Mouse (Mus musculus): ENCODE measurements around the gene Dlg5. TPM values are rescaled to one million over a fixed set of nuclear protein-coding genes. Genes with fewer than 3 reads are reported as not detected.

Gene Dlg5
- total and polyA plus RNA-seq, 2 experiments from 2014 or later, result 2.6 to 12.3 TPM

DNA sequence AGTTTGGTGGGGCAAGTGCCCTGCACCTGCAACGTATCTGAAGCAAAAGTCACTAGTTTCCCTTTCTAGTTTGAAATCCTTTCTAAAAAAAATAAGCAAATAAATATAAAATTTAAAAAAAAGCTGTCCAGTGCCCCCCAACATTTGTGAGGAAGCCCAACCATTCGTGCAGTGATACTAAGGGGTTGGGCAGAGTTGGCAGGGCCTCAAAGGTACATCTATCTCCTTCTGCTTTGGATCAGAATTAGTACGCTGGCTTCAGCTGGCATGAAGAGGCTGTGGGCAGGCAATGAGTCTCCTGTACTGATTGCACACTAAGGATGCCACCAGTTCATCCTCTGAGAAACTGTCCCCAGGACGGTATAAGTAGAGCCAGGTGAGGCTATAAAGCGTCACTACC, 159.2 kb downstream of the Dlg5 start:
- TF ChIP-seq EP300 (IDR thresholded peaks at IDR 0.05; ENCODE audit: low read depth) (no peak), CTCF (IDR thresholded peaks at IDR 0.05; ENCODE audit: low read depth) (no peak)
- H3K9me3 ChIP-seq (replicated peaks; ENCODE audit: control insufficient read depth, low read length), result no peaks in the 10 kb centered on the region
- WGBS, result 46% methylated on average over 5 of the region's 5 CpGs

More for the DNA sequence above, 159.2 kb downstream of the Dlg5 start:
- no peak overlapping the region for H3K27ac ChIP-seq (ENCODE audit: low read depth)
- H3K27me3 ChIP-seq (ENCODE audit: control insufficient read depth, insufficient read depth, low read length), result no peaks in the 10 kb centered on the region
- DNase-seq (ENCODE audit: low spot score) (peak; percentile 15), ATAC-seq (ENCODE audit: insufficient read depth, low read depth) (no peak)
- H3K4me2 ChIP-seq (ENCODE audit: low read depth, low read length), result no peak overlapping the region
- no peak overlapping the region for H3K4me3 ChIP-seq (ENCODE audit: low read depth, low read length)
- H3K4me1 ChIP-seq (ENCODE audit: control insufficient read depth, insufficient read depth), result no peaks in the 10 kb centered on the region
- no peak overlapping the region for H3K9ac ChIP-seq (replicated peaks; ENCODE audit: low read depth, low read length)
- H3K36me3 ChIP-seq (replicated peaks; ENCODE audit: control insufficient read depth, insufficient read depth, low read length), result no peaks in the 10 kb centered on the region

Small RNA genes lying within 50 kb of the gene (microRNA-seq; reads per million reads assigned to microRNA genes)
- gene Mir7210, result not detected

Other genes with a start within 250 kb of the Dlg5 start
- 1.3 and 3.3 TPM in 2 replicates for gene Kcnma1, start 231.4 kb downstream of the Dlg5 start, total RNA-seq (2014; rRNA removed; ENCODE audit: low replicate concordance)
- gene Kcnma1, start 231.4 kb downstream of the Dlg5 start, polyA plus RNA-seq (2015; fragmentation: Nextera tagmentation; extraction: Ambion mirVana), result 0.07 and 0.10 TPM in 2 replicates
- gene E330034G19Rik, start 47.3 kb upstream of the Dlg5 start, total RNA-seq (2014; rRNA removed; ENCODE audit: low replicate concordance), result not detected in 2 replicates
- not detected in 2 replicates for gene E330034G19Rik, start 47.3 kb upstream of the Dlg5 start, polyA plus RNA-seq (2015; fragmentation: Nextera tagmentation; extraction: Ambion mirVana)
- gene Polr3a, start 241.1 kb upstream of the Dlg5 start, total RNA-seq (2014; rRNA removed; ENCODE audit: low replicate concordance), result 6.5 and 23.1 TPM in 2 replicates
- 5.3 and 7.1 TPM in 2 replicates for gene Polr3a, start 241.1 kb upstream of the Dlg5 start, polyA plus RNA-seq (2015; fragmentation: Nextera tagmentation; extraction: Ambion mirVana)
- gene Rps24, start 241.2 kb upstream of the Dlg5 start, total RNA-seq (2014; rRNA removed; ENCODE audit: low replicate concordance), result 1,343 and 1,619 TPM in 2 replicates
- 690 and 717 TPM in 2 replicates for gene Rps24, start 241.2 kb upstream of the Dlg5 start, polyA plus RNA-seq (2015; fragmentation: Nextera tagmentation; extraction: Ambion mirVana)

Measured in heart, postnatal 0 days (tissue).